Mouse (Mus musculus) heart, postnatal 4 days (tissue): Measurements from ENCODE around the gene Boc. TPM values are rescaled to one million over a fixed set of nuclear protein-coding genes. Genes with fewer than 3 reads are reported as not detected.

Source experiments
- DNase-seq: peaks from one replicate; pipeline ENCODE4 v3.0.0; 2021
- total RNA-seq, 2 experiments: library from RNA; stranded (reverse); gene quantifications; 2 replicates each; pipeline ENCODE4 v1.2.3; 2021

Gene Boc
- total RNA-seq, 2 experiments from 2014 or later, result 8.8 to 9.3 TPM

GRCm38 (mm10) chr16:44552036-44552435 lies 6.7 kb downstream of the Boc start:
- DNase-seq, result no peak

GRCm38 (mm10) chr16:44551491-44551890 lies 7.2 kb downstream of the Boc start:
- no peak for DNase-seq

- no peak for DNase-seq
Observed at GRCm38 (mm10) chr16:44550843-44551242, 7.9 kb downstream of the Boc start.

GRCm38 (mm10) chr16:44549867-44550679 lies 8.6 kb downstream of the Boc start:
- no peak for DNase-seq

- no peak for DNase-seq
Observed at GRCm38 (mm10) chr16:44549381-44549780, 9.3 kb downstream of the Boc start.

- no peak for DNase-seq
Observed at GRCm38 (mm10) chr16:44547976-44548375, 10.7 kb downstream of the Boc start.

- DNase-seq, result no peak
Observed at GRCm38 (mm10) chr16:44546831-44547230, 11.9 kb downstream of the Boc start.

GRCm38 (mm10) chr16:44545939-44546338 lies 12.8 kb downstream of the Boc start:
- no peak for DNase-seq

GRCm38 (mm10) chr16:44545153-44545552 lies 13.5 kb downstream of the Boc start:
- DNase-seq, result no peak

- DNase-seq, result no peak
Observed at GRCm38 (mm10) chr16:44543098-44543497, 15.6 kb downstream of the Boc start.

GRCm38 (mm10) chr16:44542029-44542690 lies 16.5 kb downstream of the Boc start:
- no peak for DNase-seq

GRCm38 (mm10) chr16:44539611-44540010 lies 19.1 kb downstream of the Boc start:
- no peak for DNase-seq

- no peak for DNase-seq
Observed at GRCm38 (mm10) chr16:44538401-44539395, 20.0 kb downstream of the Boc start.

- DNase-seq, result no peak
Observed at GRCm38 (mm10) chr16:44534122-44534521, 24.6 kb downstream of the Boc start.

- DNase-seq, result no peak
Observed at GRCm38 (mm10) chr16:44533522-44533921, 25.2 kb downstream of the Boc start.

GRCm38 (mm10) chr16:44532851-44533250 lies 25.8 kb downstream of the Boc start:
- no peak for DNase-seq

- no peak for DNase-seq
Observed at GRCm38 (mm10) chr16:44531239-44531797, 27.4 kb downstream of the Boc start.

- DNase-seq, result no peak
Observed at GRCm38 (mm10) chr16:44530829-44531228, 27.9 kb downstream of the Boc start.

- DNase-seq, result no peak
Observed at GRCm38 (mm10) chr16:44530191-44530590, 28.5 kb downstream of the Boc start.

GRCm38 (mm10) chr16:44529691-44530090 lies 29.0 kb downstream of the Boc start:
- DNase-seq, result no peak

- no peak for DNase-seq
Observed at GRCm38 (mm10) chr16:44528955-44529354, 29.7 kb downstream of the Boc start.

- no peak for DNase-seq
Observed at GRCm38 (mm10) chr16:44527218-44527905, 31.3 kb downstream of the Boc start.
